Comparison of ENCODE assay signal across 8 mouse cellular contexts in the genomic region with DNA sequence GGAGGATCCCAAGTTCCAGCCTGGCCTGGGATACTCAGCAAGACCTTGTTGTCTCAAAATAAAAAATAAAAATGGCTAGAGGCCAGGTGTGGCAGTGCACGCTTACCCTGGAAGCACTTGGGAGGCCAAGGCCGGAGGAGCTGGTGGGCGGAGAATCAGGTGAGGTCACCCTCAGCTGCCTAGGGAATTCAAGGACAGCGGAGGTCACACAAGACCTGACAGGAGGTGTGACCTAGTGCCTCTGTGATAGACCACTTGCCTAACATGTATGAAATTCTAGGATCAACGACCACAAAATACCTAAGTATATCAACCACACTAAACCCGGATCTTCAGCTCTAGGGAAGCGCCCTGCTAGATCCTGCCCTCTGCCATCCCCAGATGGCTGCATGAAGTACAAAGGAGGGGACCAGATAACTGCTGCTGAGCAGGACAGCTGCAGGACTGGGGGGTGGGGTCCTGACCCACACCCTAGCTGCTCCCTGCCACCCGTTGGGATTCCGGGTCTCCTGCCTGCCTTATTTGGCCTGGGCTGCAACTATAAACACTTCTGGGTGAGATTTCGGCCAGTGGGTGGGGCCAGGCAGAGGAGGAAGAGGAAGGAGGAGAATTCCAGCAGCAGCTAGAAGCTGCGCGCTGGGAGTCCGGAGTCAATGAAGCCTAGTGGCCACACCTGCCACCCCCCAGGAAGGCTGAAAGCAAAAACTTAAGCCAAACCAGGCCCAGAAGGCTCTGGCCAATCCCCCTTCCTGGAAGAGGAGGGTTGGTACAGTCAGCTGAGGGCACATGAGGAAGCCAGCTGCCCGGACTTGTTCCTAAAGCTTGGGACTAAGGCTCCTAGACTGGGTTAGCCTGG. TPM values are rescaled to one million over a fixed set of nuclear protein-coding genes. Genes with fewer than 3 reads are reported as not detected.
DNase-seq lines count a peak whose midpoint lies in the region; ATAC-seq and TF ChIP-seq lines count a peak whose summit lies in the region.

No protein-coding gene starts in this region.

- H3K27ac ChIP-seq in intestine, postnatal 0 days (ENCODE audit: low read depth, low read length), result peak overlapping the region; percentile 71
- peak overlapping the region; percentile 65 for H3K27ac ChIP-seq in liver, embryonic 16.5 days (ENCODE audit: low read length)
- H3K27ac ChIP-seq in neural tube, embryonic 14.5 days (ENCODE audit: low read depth, low read length), result peak overlapping the region; percentile 78

- peaks cover 55% of the 10 kb centered on the region for H3K79me3 ChIP-seq in C2C12 (ENCODE audit: low read depth)

- H3K4me1 ChIP-seq in intestine, postnatal 0 days (replicated peaks; ENCODE audit: control insufficient read depth, insufficient read depth, low read length), result 0 out of 2 replicates have a peak, but pooled peaks cover 17% of the 10 kb centered on the region
- H3K4me1 ChIP-seq in liver, embryonic 16.5 days (ENCODE audit: control insufficient read depth, low read depth, low read length), result peaks cover 79% of the 10 kb centered on the region
- peaks cover 24% of the 10 kb centered on the region for H3K4me1 ChIP-seq in neural tube, embryonic 14.5 days (ENCODE audit: control insufficient read depth, insufficient read depth, low read length)

- 0 out of 2 replicates have a peak overlapping the region, but pooled peaks have one; percentile 7 for H3K9ac ChIP-seq in intestine, postnatal 0 days (ENCODE audit: low read depth, low read length)
- no peak overlapping the region; the same call in 1 of the 2 replicates for H3K9ac ChIP-seq in liver, embryonic 16.5 days (ENCODE audit: low read depth, low read length)
- H3K9ac ChIP-seq in neural tube, embryonic 14.5 days (replicated peaks; ENCODE audit: low read depth, low read length), result no peak overlapping the region

- peak; percentile 39 for ATAC-seq in intestine, postnatal 0 days
- no peak for ATAC-seq in liver, embryonic 16.5 days (ENCODE audit: low read depth)
- no peak; the same call in 1 of the 2 replicates for ATAC-seq in neural tube, embryonic 14.5 days (ENCODE audit: low read depth)

- H3K79me2 ChIP-seq in C2C12 (ENCODE audit: control insufficient read depth, insufficient read depth), result peaks cover 99% of the 10 kb centered on the region

- WGBS in intestine, postnatal 0 days, result 30% methylated on average over 14 of the region's 14 CpGs
- WGBS in liver, embryonic 16.5 days (ENCODE audit: insufficient replicate concordance), result 57% methylated on average over 14 of the region's 14 CpGs
- 52% methylated on average over 14 of the region's 14 CpGs for WGBS in neural tube, embryonic 14.5 days

- TF ChIP-seq CTCF in C2C12 (IDR thresholded peaks at IDR 0.05; ENCODE audit: control insufficient read depth, insufficient read depth, insufficient read length), result no peak
- no peak for TF ChIP-seq CTCF in intestine, postnatal 0 days (IDR thresholded peaks at IDR 0.05; ENCODE audit: low read depth)

- DNase-seq in WW6 (ENCODE audit: low read depth, low spot score), result peak; percentile 73
- peak; percentile 99 for DNase-seq in heart, adult 11 months
- DNase-seq in spleen, postnatal 36 days (ENCODE audit: low spot score in 2 of 2), result no peak
- no peak for DNase-seq in layer of hippocampus, postnatal 10 days (ENCODE audit: low spot score in 2 of 2)

- no peaks in the 10 kb centered on the region for H3K9me3 ChIP-seq in intestine, postnatal 0 days (ENCODE audit: control insufficient read depth)
- no peaks in the 10 kb centered on the region for H3K9me3 ChIP-seq in liver, embryonic 16.5 days (replicated peaks; ENCODE audit: control insufficient read depth, low read length)
- H3K9me3 ChIP-seq in neural tube, embryonic 14.5 days (ENCODE audit: control insufficient read depth, low read length), result no peaks in the 10 kb centered on the region

- no peaks in the 10 kb centered on the region for H3K27me3 ChIP-seq in C2C12 (ENCODE audit: control insufficient read depth, insufficient read depth, insufficient read length)
- no peaks in the 10 kb centered on the region for H3K27me3 ChIP-seq in intestine, postnatal 0 days (replicated peaks; ENCODE audit: control insufficient read depth, insufficient read depth, low read length)
- H3K27me3 ChIP-seq in liver, embryonic 16.5 days (ENCODE audit: control insufficient read depth, insufficient read depth, low read depth, low read length), result no peaks in the 10 kb centered on the region
- H3K27me3 ChIP-seq in neural tube, embryonic 14.5 days (ENCODE audit: control insufficient read depth, insufficient read depth, low read length), result no peaks in the 10 kb centered on the region

- peaks cover 1% of the 10 kb centered on the region for H3K36me3 ChIP-seq in C2C12 (ENCODE audit: control insufficient read depth, insufficient read depth)
- no peaks in the 10 kb centered on the region for H3K36me3 ChIP-seq in intestine, postnatal 0 days (ENCODE audit: control insufficient read depth, insufficient read depth)
- H3K36me3 ChIP-seq in liver, embryonic 16.5 days (ENCODE audit: control insufficient read depth, insufficient read depth), result no peaks in the 10 kb centered on the region
- H3K36me3 ChIP-seq in neural tube, embryonic 14.5 days (ENCODE audit: control insufficient read depth, insufficient read depth, low read length), result no peaks in the 10 kb centered on the region

- no peak overlapping the region for H3K4me3 ChIP-seq in C2C12 (ENCODE audit: insufficient read depth, poor library complexity, severe bottlenecking)
- no peak overlapping the region for H3K4me3 ChIP-seq in intestine, postnatal 0 days (ENCODE audit: low read depth, low read length)
- H3K4me3 ChIP-seq in liver, embryonic 16.5 days (ENCODE audit: low read depth, low read length), result no peak overlapping the region
- no peak overlapping the region for H3K4me3 ChIP-seq in neural tube, embryonic 14.5 days (ENCODE audit: low read depth, low read length)

- no peak overlapping the region for H3ac ChIP-seq in C2C12 (ENCODE audit: control insufficient read depth, insufficient read length, low read depth)

- H3K4me2 ChIP-seq in intestine, postnatal 0 days (replicated peaks; ENCODE audit: low read depth), result peak overlapping the region; percentile 53
- H3K4me2 ChIP-seq in liver, embryonic 16.5 days (ENCODE audit: low read depth, low read length), result no peak overlapping the region
- H3K4me2 ChIP-seq in neural tube, embryonic 14.5 days (ENCODE audit: low read depth, low read length), result peak overlapping the region; percentile 29; the same call in 1 of the 2 replicates

TF ChIP-seq in C2C12, 6 proteins besides CTCF, POLR2A, EP300 and RAD21:
- TF ChIP-seq MYOD1 (IDR thresholded peaks at IDR 0.05; ENCODE audit: control insufficient read depth, insufficient read length, low read depth), result peak; percentile 12
- TF ChIP-seq MYOG (IDR thresholded peaks at IDR 0.05; ENCODE audit: control insufficient read depth, extremely low read depth, insufficient read length), result no peak

RNA-seq across cellular contexts. Expression of gene Piezo1, which starts 28.1 kb away (rescaled TPM):
- polyA plus RNA-seq in C2C12 (2012; fragmentation: generic; extraction: Trizol), result 107 TPM
- polyA plus RNA-seq in intestine, postnatal 0 days (2015; fragmentation: Nextera tagmentation; extraction: Ambion mirVana), result 4.4 and 7.3 TPM in 2 replicates
- polyA plus RNA-seq in liver, embryonic 16.5 days (2015; fragmentation: Nextera tagmentation; extraction: Ambion mirVana), result 11.3 and 15.5 TPM in 2 replicates
- 1.2 and 3.0 TPM in 2 replicates for polyA plus RNA-seq in neural tube, embryonic 14.5 days (2014; fragmentation: Nextera tagmentation; extraction: Ambion mirVana)
- 1 to 10 TPM; 8.2 to 8.9 TPM for total RNA-seq in layer of hippocampus, postnatal 10 days (2021)

RNA-seq across cellular contexts. Expression of gene Cdt1, which starts 44.8 kb away (rescaled TPM):
- 79.5 TPM for polyA plus RNA-seq in C2C12 (2012; fragmentation: generic; extraction: Trizol)
- 13.3 and 14.0 TPM in 2 replicates for polyA plus RNA-seq in intestine, postnatal 0 days (2015; fragmentation: Nextera tagmentation; extraction: Ambion mirVana)
- polyA plus RNA-seq in liver, embryonic 16.5 days (2015; fragmentation: Nextera tagmentation; extraction: Ambion mirVana), result 34.7 and 41.1 TPM in 2 replicates
- 4.7 TPM in 2 replicates for polyA plus RNA-seq in neural tube, embryonic 14.5 days (2014; fragmentation: Nextera tagmentation; extraction: Ambion mirVana)
- total RNA-seq in layer of hippocampus, postnatal 10 days (2021), result 1 to 10 TPM; 3.0 to 5.0 TPM

RNA-seq across cellular contexts. Expression of gene Ctu2, which starts 47.1 kb away (rescaled TPM):
- polyA plus RNA-seq in C2C12 (2012; fragmentation: generic; extraction: Trizol), result 35.6 TPM
- 22.4 and 26.4 TPM in 2 replicates for polyA plus RNA-seq in intestine, postnatal 0 days (2015; fragmentation: Nextera tagmentation; extraction: Ambion mirVana)
- 9.6 and 12.7 TPM in 2 replicates for polyA plus RNA-seq in liver, embryonic 16.5 days (2015; fragmentation: Nextera tagmentation; extraction: Ambion mirVana)
- polyA plus RNA-seq in neural tube, embryonic 14.5 days (2014; fragmentation: Nextera tagmentation; extraction: Ambion mirVana), result 67.6 and 74.5 TPM in 2 replicates
- total RNA-seq in layer of hippocampus, postnatal 10 days (2021), result 10 to 100 TPM; 35.1 to 36.0 TPM

RNA-seq across cellular contexts. Expression of gene Rnf166, which starts 47.2 kb away (rescaled TPM):
- polyA plus RNA-seq in C2C12 (2012; fragmentation: generic; extraction: Trizol), result 22.7 TPM
- polyA plus RNA-seq in intestine, postnatal 0 days (2015; fragmentation: Nextera tagmentation; extraction: Ambion mirVana), result 22.7 and 22.8 TPM in 2 replicates
- 12.7 and 14.0 TPM in 2 replicates for polyA plus RNA-seq in liver, embryonic 16.5 days (2015; fragmentation: Nextera tagmentation; extraction: Ambion mirVana)
- polyA plus RNA-seq in neural tube, embryonic 14.5 days (2014; fragmentation: Nextera tagmentation; extraction: Ambion mirVana), result 28.5 and 31.0 TPM in 2 replicates
- 10 to 100 TPM; 19.7 to 23.5 TPM for total RNA-seq in layer of hippocampus, postnatal 10 days (2021)

RNA-seq across cellular contexts. Expression of gene Aprt, which starts 53.7 kb away (rescaled TPM):
- 615 TPM for polyA plus RNA-seq in C2C12 (2012; fragmentation: generic; extraction: Trizol)
- 676 and 681 TPM in 2 replicates for polyA plus RNA-seq in intestine, postnatal 0 days (2015; fragmentation: Nextera tagmentation; extraction: Ambion mirVana)
- 196 and 204 TPM in 2 replicates for polyA plus RNA-seq in liver, embryonic 16.5 days (2015; fragmentation: Nextera tagmentation; extraction: Ambion mirVana)
- 170 and 179 TPM in 2 replicates for polyA plus RNA-seq in neural tube, embryonic 14.5 days (2014; fragmentation: Nextera tagmentation; extraction: Ambion mirVana)
- 10 to 100 TPM; 91.6 to 94.0 TPM for total RNA-seq in layer of hippocampus, postnatal 10 days (2021)

Comparison
In these comparisons a context has a peak if more than half of its experiments do, and no peak if none do; other contexts are left out.
1. DNase-seq: peak in WW6 (single experiment) and heart, adult 11 months (single experiment); none in spleen, postnatal 36 days (0 of 2) and layer of hippocampus, postnatal 10 days (0 of 2).
2. Peak in every context shown above with its lines, with median percentiles within 50 percentile points of each other: H3K27ac ChIP-seq.